Mouse (Mus musculus) myocyte (in vitro differentiated cells): ENCODE results near the gene Psen1.

ENCODE experiments used
- CEBPB ChIP-seq: IDR thresholded peaks from 2 replicates; pipeline ENCODE4 v1.6.1; 2011; ENCODE audit warnings: mild to moderate bottlenecking, moderate library complexity; ENCODE audit not compliant: poor library complexity, insufficient read depth, severe bottlenecking
- E2F4 ChIP-seq: IDR thresholded peaks from one replicate; pipeline ENCODE4 v1.6.1; 2011; ENCODE audit warnings: mild to moderate bottlenecking, control low read depth, moderate library complexity; ENCODE audit not compliant: insufficient read depth
- MAX ChIP-seq: IDR thresholded peaks from one replicate; pipeline ENCODE4 v1.6.1; 2011; ENCODE audit warnings: low read depth, mild to moderate bottlenecking, control low read depth
- MYOD1 ChIP-seq, 3 experiments: IDR thresholded peaks; one replicate each; pipeline ENCODE4 v1.6.1; 2011; ENCODE audit warnings: control low read depth in 2 of 3, low read depth in 2 of 3, mild to moderate bottlenecking in 2 of 3, moderate library complexity in 1 of 3; ENCODE audit not compliant: insufficient read length in 2 of 3, control insufficient read depth in 1 of 3
- MYOG ChIP-seq, 3 experiments: IDR thresholded peaks; one replicate each; pipeline ENCODE4 v1.6.1; 2011; ENCODE audit warnings: control low read depth in 2 of 3, low read depth in 2 of 3, mild to moderate bottlenecking in 2 of 3; ENCODE audit not compliant: insufficient read length in 2 of 3, control insufficient read depth in 1 of 3, insufficient read depth in 1 of 3
- POLR2A ChIP-seq: IDR thresholded peaks from one replicate; pipeline ENCODE4 v1.6.1; 2011; ENCODE audit warnings: low read depth, mild to moderate bottlenecking, control low read depth, moderate library complexity; ENCODE audit not compliant: insufficient read length
- POLR2AphosphoS2 ChIP-seq: IDR thresholded peaks from one replicate; pipeline ENCODE4 v1.6.1; 2011; ENCODE audit warnings: low read depth, control low read depth; ENCODE audit not compliant: insufficient read length
- REST ChIP-seq: IDR thresholded peaks from one replicate; pipeline ENCODE4 v1.6.1; 2011; ENCODE audit warnings: mild to moderate bottlenecking, control low read depth, moderate library complexity; ENCODE audit not compliant: insufficient read depth, insufficient read length
- TCF12 ChIP-seq: IDR thresholded peaks from one replicate; pipeline ENCODE4 v1.6.1; 2011; ENCODE audit warnings: mild to moderate bottlenecking, control low read depth; ENCODE audit not compliant: poor library complexity, insufficient read depth, severe bottlenecking
- TCF3 ChIP-seq: IDR thresholded peaks from one replicate; pipeline ENCODE4 v1.6.1; 2011; ENCODE audit warnings: low read depth, control low read depth; ENCODE audit not compliant: insufficient read length
- USF1 ChIP-seq: IDR thresholded peaks from one replicate; pipeline ENCODE4 v1.6.1; 2011; ENCODE audit warnings: low read depth, mild to moderate bottlenecking, control low read depth, moderate library complexity

- no peak for TF ChIP-seq TCF3
- TF ChIP-seq POLR2A = no peak
- no peak for TF ChIP-seq CEBPB
- no peak for TF ChIP-seq E2F4
- TF ChIP-seq USF1 = no peak
- no peak for TF ChIP-seq TCF12
- TF ChIP-seq POLR2AphosphoS2 = no peak
- no peak for TF ChIP-seq MAX
- TF ChIP-seq REST = no peak
- TF ChIP-seq MYOD1 (IDR thresholded peaks at IDR 0.05; ENCODE audit: control insufficient read depth in 1 of 3, insufficient read length in 2 of 3, low read depth in 2 of 3) = no peak
- no peak for TF ChIP-seq MYOG (IDR thresholded peaks at IDR 0.05; ENCODE audit: control insufficient read depth in 1 of 3, insufficient read depth in 1 of 3, insufficient read length in 2 of 3, low read depth in 2 of 3)
These were observed 87.7 kb downstream of the Psen1 start for GRCm38 (mm10) chr12:83775621-83776020.
